Mouse (Mus musculus): ENCODE data around the gene Spdya.

GRCm38 (mm10) chr17:71528042-71528441 is 23.8 kb upstream of the Spdya start:
- TF ChIP-seq EP300 (IDR thresholded peaks at IDR 0.05) = no peak
- TF ChIP-seq CTCF (IDR thresholded peaks at IDR 0.05) = no peak

All from lung, postnatal 0 days (tissue).